ENCODE assay signal across 15 mouse cellular contexts in genomic region chr9:98863463-98863862, GRCm38 (mm10). TPM values are rescaled to one million over a fixed set of nuclear protein-coding genes. Genes with fewer than 3 reads are reported as not detected.
A peak's percentile ranks its signal among the peaks of the same experiment; 100 is the strongest.
DNase-seq lines count a peak whose midpoint lies in the region; ATAC-seq and TF ChIP-seq lines count a peak whose summit lies in the region.
"Had no signal": no experiment of that assay in that cellular context is flagged by ENCODE, and none has a peak within 500 bp of the region (broad histone marks: within the 10 kb centered on the region; RNA-seq: fewer than 3 reads in every experiment).

No protein-coding gene starts in this region.

- H3K4me3 ChIP-seq in liver, embryonic 14.5 days (ENCODE audit: insufficient read depth in 1 of 2, low read depth in 2 of 2, low read length in 2 of 2) = no peak overlapping the region
- H3K4me3 ChIP-seq in liver, embryonic 12.5 days = no peak overlapping the region
- no peak overlapping the region for H3K4me3 ChIP-seq in ES-Bruce4 (ENCODE audit: low read depth, low read length)
- H3K4me3 ChIP-seq: embryonic facial prominence, embryonic 12.5 days; hindbrain, embryonic 10.5 days had no signal

- 0 out of 2 replicates have a peak, but pooled peaks have one; percentile 16 for TF ChIP-seq CTCF in liver, embryonic 14.5 days (IDR thresholded peaks at IDR 0.05; ENCODE audit: low read depth)
- TF ChIP-seq CTCF in ES-Bruce4 (IDR thresholded peaks at IDR 0.05; ENCODE audit: low read depth, low read length) = peak; percentile 45

- H3K27ac ChIP-seq in liver, embryonic 14.5 days = no peak overlapping the region
- no peak overlapping the region for H3K27ac ChIP-seq in liver, embryonic 12.5 days
- H3K27ac ChIP-seq in ES-Bruce4 (ENCODE audit: insufficient read depth, low read length) = no peak overlapping the region
- H3K27ac ChIP-seq: embryonic facial prominence, embryonic 12.5 days; hindbrain, embryonic 10.5 days had no signal

- intact Hi-C loops in heart, postnatal 25 days (cut with DNase I) = no loop called here

- no peaks in the 10 kb centered on the region for H3K9me3 ChIP-seq in liver, embryonic 14.5 days (ENCODE audit: control insufficient read depth, low read length)
- no peaks in the 10 kb centered on the region for H3K9me3 ChIP-seq in liver, embryonic 12.5 days (replicated peaks)
- H3K9me3 ChIP-seq in ES-Bruce4 (replicated peaks; ENCODE audit: control insufficient read depth, insufficient read depth, low read length, poor library complexity, severe bottlenecking) = no peaks in the 10 kb centered on the region
- H3K9me3 ChIP-seq: embryonic facial prominence, embryonic 12.5 days had no signal

- H3K36me3 ChIP-seq in liver, embryonic 14.5 days (replicated peaks; ENCODE audit: control insufficient read depth, insufficient read depth, low read depth) = no peaks in the 10 kb centered on the region
- no peaks in the 10 kb centered on the region for H3K36me3 ChIP-seq in liver, embryonic 12.5 days
- peaks cover 2% of the 10 kb centered on the region; the same call in 1 of the 2 replicates for H3K36me3 ChIP-seq in ES-Bruce4 (ENCODE audit: control insufficient read depth, insufficient read depth, low read length, poor library complexity, severe bottlenecking)
- H3K36me3 ChIP-seq: embryonic facial prominence, embryonic 12.5 days; G1E; hindbrain, embryonic 10.5 days had no signal

- H3K4me2 ChIP-seq in liver, embryonic 14.5 days (ENCODE audit: low read depth) = no peak overlapping the region
- H3K4me2 ChIP-seq in liver, embryonic 12.5 days = no peak overlapping the region
- H3K4me2 ChIP-seq: embryonic facial prominence, embryonic 12.5 days had no signal

- no peak overlapping the region for H3K9ac ChIP-seq in liver, embryonic 14.5 days (replicated peaks)
- H3K9ac ChIP-seq in liver, embryonic 12.5 days = no peak overlapping the region
- no peak overlapping the region for H3K9ac ChIP-seq in ES-Bruce4 (ENCODE audit: low read depth, poor library complexity, severe bottlenecking)
- H3K9ac ChIP-seq: embryonic facial prominence, embryonic 12.5 days had no signal

- H3K27me3 ChIP-seq in liver, embryonic 14.5 days (ENCODE audit: control insufficient read depth, insufficient read depth, low read length) = no peaks in the 10 kb centered on the region
- peaks cover 17% of the 10 kb centered on the region for H3K27me3 ChIP-seq in liver, embryonic 12.5 days (replicated peaks)
- no peaks in the 10 kb centered on the region for H3K27me3 ChIP-seq in ES-Bruce4 (ENCODE audit: control insufficient read depth, insufficient read depth, low read length, poor library complexity, severe bottlenecking)

- DNase-seq in embryo, embryonic 10.5 days (ENCODE audit: low spot score) = peak; percentile 34
- no peak for DNase-seq in embryo, embryonic 9.5 days (ENCODE audit: extremely low spot score)
- no peak for DNase-seq in liver, embryonic 14.5 days (ENCODE audit: low read depth in 3 of 3, low spot score in 3 of 3)
- peak; percentile 7 for DNase-seq in lung, postnatal 36 days
- no peak for DNase-seq in heart, postnatal 25 days (ENCODE audit: low spot score)
- DNase-seq: heart, adult 11 months had no signal

- 41% methylated on average over 3 of the region's 3 CpGs for WGBS in liver, embryonic 14.5 days (ENCODE audit: insufficient replicate concordance)
- WGBS in liver, embryonic 12.5 days (ENCODE audit: insufficient replicate concordance) = 50% methylated on average over 3 of the region's 3 CpGs

- H3K4me1 ChIP-seq in liver, embryonic 14.5 days (replicated peaks; ENCODE audit: control insufficient read depth in 2 of 2, insufficient read depth in 2 of 2, low read length in 1 of 2) = no peaks in the 10 kb centered on the region
- H3K4me1 ChIP-seq in liver, embryonic 12.5 days = no peaks in the 10 kb centered on the region
- no peaks in the 10 kb centered on the region for H3K4me1 ChIP-seq in ES-Bruce4 (ENCODE audit: control insufficient read depth, insufficient read depth, low read length)
- H3K4me1 ChIP-seq: embryonic facial prominence, embryonic 12.5 days; hindbrain, embryonic 10.5 days had no signal

- no peak for ATAC-seq in liver, embryonic 14.5 days (ENCODE audit: insufficient read depth)
- no peak for ATAC-seq in liver, embryonic 12.5 days
- no peak for ATAC-seq in erythroblast, adult 5-6 weeks (replicated peaks; ENCODE audit: low FRiP score, poor library complexity, severe bottlenecking)
- ATAC-seq: forebrain, embryonic 16.5 days had no signal

- no peak for TF ChIP-seq POLR2A in ES-Bruce4 (IDR thresholded peaks at IDR 0.05; ENCODE audit: insufficient read depth, low read length)

- TF ChIP-seq EP300 in liver, embryonic 14.5 days (IDR thresholded peaks at IDR 0.05; ENCODE audit: low read depth) = no peak
- no peak for TF ChIP-seq EP300 in ES-Bruce4 (IDR thresholded peaks at IDR 0.05; ENCODE audit: insufficient read depth, low read depth, low read length)

RNA-seq across cellular contexts. Expression of gene Prr23a3, which starts 1.1 kb away (rescaled TPM):
- not detected in 2 replicates for polyA plus RNA-seq in liver, embryonic 14.5 days (2012; rRNA removed)
- polyA plus RNA-seq in liver, embryonic 14.5 days (2014; fragmentation: Nextera tagmentation; extraction: Ambion mirVana) = not detected in 2 replicates
- not detected in 2 replicates for polyA plus RNA-seq in liver, embryonic 12.5 days (2016; fragmentation: Nextera tagmentation; extraction: Ambion mirVana)
- polyA plus RNA-seq in ES-Bruce4 (2011; ENCODE audit: insufficient read depth, insufficient read length, low read depth, missing spikeins) = 5.4 TPM in 2 replicates
- total RNA-seq in erythroblast, adult 5-6 weeks (2015; ENCODE audit: low replicate concordance) = not detected in 2 replicates
- not detected in 2 replicates for total RNA-seq in erythroblast, adult 5-6 weeks (2017; ENCODE audit: low replicate concordance)
- total RNA-seq in heart, postnatal 25 days (2021) = not detected
- total RNA-seq: left cerebral cortex, postnatal 10 days had no signal
- polyA plus RNA-seq: embryonic facial prominence, embryonic 12.5 days; forebrain, embryonic 16.5 days; G1E; hindbrain, embryonic 10.5 days; lung, embryonic 16.5 days had no signal

RNA-seq across cellular contexts. Expression of gene Prr23a2, which starts 7.2 kb away (rescaled TPM):
- polyA plus RNA-seq in liver, embryonic 14.5 days (2012; rRNA removed) = not detected in 2 replicates
- polyA plus RNA-seq in liver, embryonic 14.5 days (2014; fragmentation: Nextera tagmentation; extraction: Ambion mirVana) = not detected in 2 replicates
- not detected in 2 replicates for polyA plus RNA-seq in liver, embryonic 12.5 days (2016; fragmentation: Nextera tagmentation; extraction: Ambion mirVana)
- polyA plus RNA-seq in ES-Bruce4 (2011; ENCODE audit: insufficient read depth, insufficient read length, low read depth, missing spikeins) = not detected in 2 replicates
- total RNA-seq in erythroblast, adult 5-6 weeks (2015; ENCODE audit: low replicate concordance) = not detected in 2 replicates
- total RNA-seq in erythroblast, adult 5-6 weeks (2017; ENCODE audit: low replicate concordance) = not detected in 2 replicates
- total RNA-seq in heart, postnatal 25 days (2021) = not detected
- total RNA-seq: G1E; left cerebral cortex, postnatal 10 days had no signal
- polyA plus RNA-seq: embryonic facial prominence, embryonic 12.5 days; forebrain, embryonic 16.5 days; G1E; hindbrain, embryonic 10.5 days; lung, embryonic 16.5 days had no signal

RNA-seq across cellular contexts. Expression of gene Prr23a1, which starts 21.2 kb away (rescaled TPM):
- not detected in 2 replicates for polyA plus RNA-seq in liver, embryonic 14.5 days (2012; rRNA removed)
- not detected in 2 replicates for polyA plus RNA-seq in liver, embryonic 14.5 days (2014; fragmentation: Nextera tagmentation; extraction: Ambion mirVana)
- polyA plus RNA-seq in liver, embryonic 12.5 days (2016; fragmentation: Nextera tagmentation; extraction: Ambion mirVana) = not detected in 2 replicates
- polyA plus RNA-seq in ES-Bruce4 (2011; ENCODE audit: insufficient read depth, insufficient read length, low read depth, missing spikeins) = 1.1 and 1.8 TPM in 2 replicates
- not detected in 2 replicates for total RNA-seq in erythroblast, adult 5-6 weeks (2015; ENCODE audit: low replicate concordance)
- total RNA-seq in erythroblast, adult 5-6 weeks (2017; ENCODE audit: low replicate concordance) = not detected in 2 replicates
- not detected for total RNA-seq in heart, postnatal 25 days (2021)
- total RNA-seq: G1E; left cerebral cortex, postnatal 10 days had no signal
- polyA plus RNA-seq: embryonic facial prominence, embryonic 12.5 days; forebrain, embryonic 16.5 days; G1E; hindbrain, embryonic 10.5 days; lung, embryonic 16.5 days had no signal

RNA-seq across cellular contexts. Expression of gene 7420426K07Rik, which starts 39.5 kb away (rescaled TPM):
- polyA plus RNA-seq in liver, embryonic 14.5 days (2012; rRNA removed) = not detected in 2 replicates
- not detected in 2 replicates for polyA plus RNA-seq in liver, embryonic 14.5 days (2014; fragmentation: Nextera tagmentation; extraction: Ambion mirVana)
- not detected in 2 replicates for polyA plus RNA-seq in liver, embryonic 12.5 days (2016; fragmentation: Nextera tagmentation; extraction: Ambion mirVana)
- polyA plus RNA-seq in ES-Bruce4 (2011; ENCODE audit: insufficient read depth, insufficient read length, low read depth, missing spikeins) = not detected in 2 replicates
- total RNA-seq in erythroblast, adult 5-6 weeks (2015; ENCODE audit: low replicate concordance) = not detected in 2 replicates
- total RNA-seq in erythroblast, adult 5-6 weeks (2017; ENCODE audit: low replicate concordance) = not detected in 2 replicates
- total RNA-seq in heart, postnatal 25 days (2021) = not detected
- total RNA-seq: G1E; left cerebral cortex, postnatal 10 days had no signal
- polyA plus RNA-seq: embryonic facial prominence, embryonic 12.5 days; forebrain, embryonic 16.5 days; G1E; hindbrain, embryonic 10.5 days; lung, embryonic 16.5 days had no signal

Comparison
In these comparisons a context has a peak if more than half of its experiments do, and no peak if none do; other contexts are left out.
1. DNase-seq: peak in embryo, embryonic 10.5 days (single experiment) and lung, postnatal 36 days (single experiment); none in embryo, embryonic 9.5 days (single experiment), liver, embryonic 14.5 days (0 of 3) and heart, postnatal 25 days (single experiment).